Mouse (Mus musculus): Measurements from ENCODE around the gene Npr3.
A peak's percentile ranks its signal among the peaks of the same experiment; 100 is the strongest.
"Not testable (repeated sequence)": the region's sequence is repeated elsewhere in the genome, so short reads cannot be mapped to it uniquely, and the experiment has no call there.

The Npr3 gene

GRCm38 (mm10) chr15:11881822-11882221 is 25.3 kb downstream of the Npr3 start:
- no peak for DNase-seq

GRCm38 (mm10) chr15:11878334-11878733 is 28.8 kb downstream of the Npr3 start:
- no peak for DNase-seq

- DNase-seq, result no peak
These were observed 29.8 kb downstream of the Npr3 start for GRCm38 (mm10) chr15:11877273-11877672.

- no peak for DNase-seq
These were observed 40.2 kb downstream of the Npr3 start for GRCm38 (mm10) chr15:11866918-11867317.

GRCm38 (mm10) chr15:11863540-11863818 is 43.6 kb downstream of the Npr3 start:
- DNase-seq, result no peak

GRCm38 (mm10) chr15:11862785-11863539 is 44.1 kb downstream of the Npr3 start:
- peak; percentile 39 to 49 for DNase-seq

- DNase-seq, result no peak
These were observed 44.8 kb downstream of the Npr3 start for GRCm38 (mm10) chr15:11862253-11862652.

- DNase-seq, result no peak
These were observed 46.8 kb downstream of the Npr3 start for GRCm38 (mm10) chr15:11860259-11860658.

GRCm38 (mm10) chr15:11859829-11860228 is 47.3 kb downstream of the Npr3 start:
- no peak for DNase-seq

GRCm38 (mm10) chr15:11858411-11858810 is 48.7 kb downstream of the Npr3 start:
- DNase-seq, result no peak

GRCm38 (mm10) chr15:11845204-11846062 is 61.7 kb downstream of the Npr3 start:
- no peak for DNase-seq

GRCm38 (mm10) chr15:11844115-11844514 is 63.0 kb downstream of the Npr3 start:
- no peak for DNase-seq

GRCm38 (mm10) chr15:11841828-11842227 is 65.3 kb downstream of the Npr3 start:
- DNase-seq, result peak in 1 of 2 experiments; percentile 35

- no peak for DNase-seq
These were observed 71.2 kb downstream of the Npr3 start for GRCm38 (mm10) chr15:11835913-11836312.

GRCm38 (mm10) chr15:11822347-11822746 is 84.7 kb downstream of the Npr3 start:
- not testable (repeated sequence) for DNase-seq

- no peak for DNase-seq
These were observed 91.5 kb downstream of the Npr3 start for GRCm38 (mm10) chr15:11815551-11815950.

GRCm38 (mm10) chr15:11803576-11803975 is 103.5 kb downstream of the Npr3 start:
- peak in 1 of 2 experiments; percentile 34 for DNase-seq

- peak; percentile 86 to 91 for DNase-seq
These were observed 105.0 kb downstream of the Npr3 start for GRCm38 (mm10) chr15:11801863-11802722.

GRCm38 (mm10) chr15:11794632-11795031 is 112.5 kb downstream of the Npr3 start:
- DNase-seq, result no peak

Measured in lung, postnatal 4 days (tissue).